Mouse (Mus musculus) ES-E14 (cell line): ENCODE measurements around the gene Tasp1.

Experiments used
- CHD2 ChIP-seq: IDR thresholded peaks from 2 replicates; pipeline ENCODE4 v1.6.1; 2014; ENCODE audit warnings: mild to moderate bottlenecking, low read depth, low read length, inconsistent platforms
- HCFC1 ChIP-seq: IDR thresholded peaks from 2 replicates; pipeline ENCODE4 v1.6.1; 2012; ENCODE audit warnings: low read length, inconsistent platforms, borderline replicate concordance; ENCODE audit not compliant: insufficient read depth
- ZC3H11A ChIP-seq: IDR thresholded peaks from 2 replicates; pipeline ENCODE4 v1.6.1; 2012; ENCODE audit warnings: low read depth, mild to moderate bottlenecking, inconsistent platforms, low read length, borderline replicate concordance
- ZNF384 ChIP-seq: IDR thresholded peaks from 2 replicates; pipeline ENCODE4 v1.6.1; 2012; ENCODE audit warnings: low read depth, low read length, inconsistent platforms

DNA sequence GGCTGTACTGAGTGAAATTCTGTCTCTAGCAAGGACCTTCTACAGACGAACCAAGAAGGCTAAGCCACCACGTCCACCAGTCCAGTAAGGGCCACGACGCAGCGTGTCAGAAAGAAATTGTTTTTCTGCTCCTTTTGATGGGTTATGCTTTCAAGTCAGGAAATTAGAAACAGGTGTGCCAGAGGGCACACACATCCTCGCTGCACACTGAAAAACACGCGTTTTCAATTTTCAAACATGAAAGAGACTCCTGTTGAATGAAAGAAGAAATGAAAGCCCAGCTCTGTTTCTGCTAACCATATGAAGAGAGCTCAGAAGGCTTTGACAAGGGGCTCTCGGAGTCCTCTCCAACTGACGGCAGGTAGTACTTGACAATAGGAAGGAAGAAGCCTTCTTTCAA, 132.0 kb downstream of the Tasp1 start:
- TF ChIP-seq ZNF384 (no peak), HCFC1 (no peak), CHD2 (no peak), ZC3H11A (no peak)
